Mouse (Mus musculus): ENCODE measurements around the gene Cngb1.

DNA sequence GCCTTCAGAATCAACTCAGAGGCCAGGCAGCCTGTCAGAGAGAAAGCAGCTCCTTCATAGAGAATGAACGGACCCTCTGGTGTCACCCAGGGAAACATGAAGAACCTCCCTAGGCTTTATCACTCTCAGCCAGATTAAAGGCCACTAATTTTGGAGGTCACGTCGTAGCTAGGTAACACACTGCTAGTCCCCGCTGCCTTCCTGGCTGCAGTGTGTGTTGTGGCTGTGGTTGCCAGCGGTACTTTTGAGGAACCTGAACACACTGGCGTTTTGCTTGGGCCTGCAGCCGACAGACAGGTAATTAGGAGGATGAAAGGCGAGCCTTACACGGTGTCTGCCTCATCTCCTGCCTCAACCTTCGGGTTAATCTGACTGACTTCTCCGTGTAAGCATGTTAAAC is 110.7 kb downstream of the Cngb1 start:
- no peak for TF ChIP-seq CTCF (IDR thresholded peaks at IDR 0.05; ENCODE audit: low read depth)
- no peak for TF ChIP-seq EP300 (IDR thresholded peaks at IDR 0.05; ENCODE audit: low read depth)
